Mouse (Mus musculus) MEL (cell line): ENCODE results near the gene Erap1.
"Not testable (repeated sequence)": the region's sequence is repeated elsewhere in the genome, so short reads cannot be mapped to it uniquely, and the experiment has no call there.

Experiments used
- CTCF ChIP-seq, 3 experiments: IDR thresholded peaks in 2 of 3; conservative IDR thresholded peaks in 1 of 3; 2 replicates each; pipeline ENCODE4 v1.5.1; 2011 to 2012; ENCODE audit warnings: low read length in 3 of 3, low read depth in 2 of 3, mild to moderate bottlenecking in 2 of 3, improper control_type of control experiment in 1 of 3, inconsistent platforms in 1 of 3, mixed read lengths in 1 of 3, moderate library complexity in 1 of 3; ENCODE audit not compliant: control insufficient read depth in 1 of 3, insufficient read depth in 1 of 3, poor library complexity in 1 of 3, severe bottlenecking in 1 of 3
- ETS1 ChIP-seq: IDR thresholded peaks from 2 replicates; pipeline ENCODE4 v1.6.1; 2012; ENCODE audit warnings: low read depth, mild to moderate bottlenecking, inconsistent platforms, low read length, improper control_type of control experiment, moderate library complexity
- RCOR1 ChIP-seq: IDR thresholded peaks from 2 replicates; pipeline ENCODE4 v1.6.1; 2012; ENCODE audit warnings: low read depth, mild to moderate bottlenecking, inconsistent platforms, low read length, improper control_type of control experiment

DNA sequence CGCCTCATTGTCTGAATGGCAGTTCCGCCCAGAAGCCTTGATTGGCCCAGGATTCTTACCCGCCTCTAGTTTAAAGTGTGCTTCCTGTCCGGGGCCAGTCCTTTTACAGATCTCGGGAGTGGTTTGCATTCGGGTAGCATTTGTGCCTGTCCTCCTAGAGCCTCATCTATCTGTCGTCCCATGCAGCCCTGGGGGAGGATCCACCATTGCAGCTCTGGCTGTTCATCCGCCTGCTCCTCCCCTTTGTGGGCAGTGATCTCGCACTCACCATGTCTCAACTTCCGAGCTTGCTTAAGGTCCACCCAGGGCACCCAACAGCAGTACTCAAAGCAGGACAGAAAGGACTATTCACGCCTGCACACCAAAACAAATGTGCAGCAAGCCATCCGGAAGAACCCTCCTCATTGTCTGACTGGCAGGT is 48.0 kb upstream of the Erap1 start:
- not testable (repeated sequence) for TF ChIP-seq CTCF (IDR thresholded peaks at IDR 0.05 in 2 of 3, conservative IDR thresholded peaks at IDR 0.05 in 1 of 3; ENCODE audit: control insufficient read depth in 1 of 3, insufficient read depth in 1 of 3, low read depth in 2 of 3, low read length in 3 of 3, poor library complexity in 1 of 3, severe bottlenecking in 1 of 3); ETS1; RCOR1
